Mouse (Mus musculus): ENCODE measurements around the gene Aplf. TPM values are rescaled to one million over a fixed set of nuclear protein-coding genes. Genes with fewer than 3 reads are reported as not detected.
"Not testable (repeated sequence)": the region's sequence is repeated elsewhere in the genome, so short reads cannot be mapped to it uniquely, and the experiment has no call there.

Aplf gene
- total RNA-seq, 1 experiment: 10.4 TPM

DNA sequence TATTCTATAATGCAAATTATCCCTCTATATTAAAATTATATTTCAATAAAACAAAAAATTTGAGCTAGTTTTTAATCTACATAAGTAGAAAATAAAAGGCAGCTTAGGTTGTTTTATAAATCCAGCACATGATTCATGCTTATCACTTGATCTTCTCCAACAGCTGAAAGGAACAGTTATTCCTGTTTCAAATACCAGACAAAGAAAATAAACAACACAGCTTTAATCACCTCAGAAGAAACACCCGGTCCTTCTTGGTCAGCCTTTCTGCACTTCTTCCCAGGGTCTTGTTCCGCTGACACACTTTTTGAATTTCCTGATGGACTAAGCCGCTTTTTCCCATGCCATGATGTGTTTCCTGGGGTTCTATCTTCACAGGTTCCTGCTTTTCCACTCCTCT is 18.5 kb downstream of the Aplf start:
- no peak overlapping the region for H3K4me3 ChIP-seq (ENCODE audit: insufficient read depth in 1 of 2, low read depth in 1 of 2, low read length in 2 of 2, poor library complexity in 1 of 2, severe bottlenecking in 1 of 2)
- no peaks in the 10 kb centered on the region for H3K9me3 ChIP-seq (ENCODE audit: control insufficient read depth, insufficient read depth, low read depth, low read length)
- in situ Hi-C loops (cut with MboI; ENCODE audit: low sequenced_read_pairs in 2 of 2, unreplicated experiment in 2 of 2): no loop called here
- H3K4me1 ChIP-seq (ENCODE audit: control insufficient read depth in 2 of 2, insufficient read depth in 2 of 2, low read length in 2 of 2, poor library complexity in 1 of 2): no peaks in the 10 kb centered on the region
- H3K9ac ChIP-seq (ENCODE audit: insufficient read depth, low read depth, low read length, poor library complexity, severe bottlenecking): no peak overlapping the region
- TF ChIP-seq CHD2 (IDR thresholded peaks at IDR 0.05; ENCODE audit: low read depth, low read length) (no peak), ZC3H11A (IDR thresholded peaks at IDR 0.05; ENCODE audit: borderline replicate concordance, low read depth, low read length) (no peak), MAFK (IDR thresholded peaks at IDR 0.05; ENCODE audit: insufficient read depth, low read depth, low read length) (no peak), ZNF384 (IDR thresholded peaks at IDR 0.05; ENCODE audit: low read depth, low read length) (no peak), HCFC1 (IDR thresholded peaks at IDR 0.05; ENCODE audit: borderline replicate concordance, insufficient read depth, low read length) (no peak)
- H3K36me3 ChIP-seq (ENCODE audit: control insufficient read depth, insufficient read depth, low read length, poor library complexity, severe bottlenecking): no peaks in the 10 kb centered on the region; the same call in 1 of the 2 replicates
- DNase-seq (ENCODE audit: low read depth, low spot score): no peak
- H3K27ac ChIP-seq (ENCODE audit: insufficient read depth, low read depth, low read length, poor library complexity, severe bottlenecking): no peak overlapping the region

DNA sequence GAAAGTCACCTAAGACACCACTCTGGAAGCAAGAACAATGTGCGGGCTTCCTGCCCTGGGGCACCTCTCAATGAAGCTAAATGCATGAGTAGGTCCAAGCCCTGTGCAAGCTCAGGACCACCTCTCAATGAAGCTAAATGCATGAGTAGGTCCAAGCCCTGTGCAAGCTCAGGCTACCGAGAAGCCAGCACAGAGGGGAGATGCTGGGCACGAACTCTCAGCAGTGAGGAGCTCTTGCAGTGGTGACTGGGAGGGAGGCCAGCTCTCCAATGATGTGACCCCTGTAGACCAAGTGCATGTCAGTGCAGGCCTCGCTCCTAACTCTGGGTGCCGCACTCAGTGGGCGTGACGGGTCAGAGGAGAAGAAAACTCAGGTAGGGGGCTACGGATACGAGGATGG is 19.3 kb downstream of the Aplf start:
- Histone ChIP-seq H3K4me3 (ENCODE audit: insufficient read depth in 1 of 2, low read depth in 1 of 2, low read length in 2 of 2, poor library complexity in 1 of 2, severe bottlenecking in 1 of 2) (no peak overlapping the region), H3K4me1 (ENCODE audit: control insufficient read depth in 2 of 2, insufficient read depth in 2 of 2, low read length in 2 of 2, poor library complexity in 1 of 2) (no peaks in the 10 kb centered on the region), H3K9ac (ENCODE audit: insufficient read depth, low read depth, low read length, poor library complexity, severe bottlenecking) (no peak overlapping the region), H3K9me3 (ENCODE audit: control insufficient read depth, insufficient read depth, low read depth, low read length) (no peaks in the 10 kb centered on the region), H3K27ac (ENCODE audit: insufficient read depth, low read depth, low read length, poor library complexity, severe bottlenecking) (no peak overlapping the region), H3K36me3 (ENCODE audit: control insufficient read depth, insufficient read depth, low read length, poor library complexity, severe bottlenecking) (no peaks in the 10 kb centered on the region; the same call in 1 of the 2 replicates)
- no peak for DNase-seq (ENCODE audit: low read depth, low spot score)
- in situ Hi-C loops (cut with MboI; ENCODE audit: low sequenced_read_pairs in 2 of 2, unreplicated experiment in 2 of 2): no loop called here
- TF ChIP-seq MAFK (IDR thresholded peaks at IDR 0.05; ENCODE audit: insufficient read depth, low read depth, low read length) (no peak), HCFC1 (IDR thresholded peaks at IDR 0.05; ENCODE audit: borderline replicate concordance, insufficient read depth, low read length) (no peak), ZNF384 (IDR thresholded peaks at IDR 0.05; ENCODE audit: low read depth, low read length) (no peak), ZC3H11A (IDR thresholded peaks at IDR 0.05; ENCODE audit: borderline replicate concordance, low read depth, low read length) (no peak), CHD2 (IDR thresholded peaks at IDR 0.05; ENCODE audit: low read depth, low read length) (no peak)

DNA sequence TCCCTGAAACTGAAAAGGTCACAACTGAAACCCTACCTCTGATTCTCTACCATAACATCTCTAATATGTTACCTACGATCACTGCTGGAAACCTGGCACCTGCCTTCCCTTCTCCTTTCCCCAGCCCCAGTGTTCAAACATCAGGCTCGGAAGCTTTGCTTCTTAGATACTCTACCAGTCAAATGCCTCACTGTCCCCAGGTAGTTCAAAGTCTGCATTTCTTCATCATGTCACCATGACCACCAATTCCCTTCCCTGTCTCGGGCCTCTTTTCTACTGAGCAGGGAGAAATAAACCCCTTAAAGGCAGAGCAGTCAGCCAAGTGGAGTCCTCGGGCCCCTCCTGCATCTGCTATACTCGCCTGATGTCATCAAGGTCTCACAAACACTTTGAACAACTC is 20.2 kb downstream of the Aplf start:
- no peaks in the 10 kb centered on the region for H3K9me3 ChIP-seq (ENCODE audit: control insufficient read depth, insufficient read depth, low read depth, low read length)
- TF ChIP-seq ZC3H11A (IDR thresholded peaks at IDR 0.05; ENCODE audit: borderline replicate concordance, low read depth, low read length) (no peak), CHD2 (IDR thresholded peaks at IDR 0.05; ENCODE audit: low read depth, low read length) (no peak), ZNF384 (IDR thresholded peaks at IDR 0.05; ENCODE audit: low read depth, low read length) (no peak), HCFC1 (IDR thresholded peaks at IDR 0.05; ENCODE audit: borderline replicate concordance, insufficient read depth, low read length) (no peak), MAFK (IDR thresholded peaks at IDR 0.05; ENCODE audit: insufficient read depth, low read depth, low read length) (no peak)

DNA sequence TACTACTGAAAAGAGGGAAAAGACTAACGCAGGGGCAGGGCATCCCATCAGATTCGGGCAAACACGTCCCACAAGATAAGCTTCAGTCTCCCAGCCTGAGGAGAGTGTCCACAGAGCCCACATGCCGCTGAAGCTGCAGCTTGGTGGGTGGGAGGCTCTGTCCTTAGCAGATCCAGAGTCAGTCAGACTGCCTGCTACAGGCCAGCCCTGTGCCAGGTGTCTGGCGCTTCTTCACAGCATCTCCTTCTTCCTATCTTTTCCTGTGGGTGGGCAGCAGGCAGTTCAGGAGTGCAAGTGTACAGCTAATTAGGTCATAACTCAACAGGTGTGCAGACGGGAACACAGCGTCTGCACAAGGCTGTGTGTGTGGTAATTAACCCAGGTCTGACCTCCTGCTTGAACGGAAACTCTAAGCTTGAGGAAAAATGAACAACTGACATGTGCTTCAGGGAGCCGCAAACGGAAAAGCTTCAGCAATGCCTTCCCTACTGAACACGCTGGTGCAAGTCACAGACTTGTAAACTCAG is 33.8 kb downstream of the Aplf start:
- Histone ChIP-seq H3K27ac (ENCODE audit: insufficient read depth, low read depth, low read length, poor library complexity, severe bottlenecking) (no peak overlapping the region), H3K36me3 (ENCODE audit: control insufficient read depth, insufficient read depth, low read length, poor library complexity, severe bottlenecking) (no peaks in the 10 kb centered on the region), H3K9ac (ENCODE audit: insufficient read depth, low read depth, low read length, poor library complexity, severe bottlenecking) (no peak overlapping the region), H3K9me3 (ENCODE audit: control insufficient read depth, insufficient read depth, low read depth, low read length) (no peaks in the 10 kb centered on the region), H3K4me1 (ENCODE audit: control insufficient read depth in 2 of 2, insufficient read depth in 2 of 2, low read length in 2 of 2, poor library complexity in 1 of 2) (no peaks in the 10 kb centered on the region), H3K4me3 (ENCODE audit: insufficient read depth in 1 of 2, low read depth in 1 of 2, low read length in 2 of 2, poor library complexity in 1 of 2, severe bottlenecking in 1 of 2) (no peak overlapping the region)
- DNase-seq (ENCODE audit: low read depth, low spot score): no peak
- TF ChIP-seq ZNF384 (IDR thresholded peaks at IDR 0.05; ENCODE audit: low read depth, low read length) (no peak), MAFK (IDR thresholded peaks at IDR 0.05; ENCODE audit: insufficient read depth, low read depth, low read length) (no peak)
- in situ Hi-C loops (cut with MboI; ENCODE audit: low sequenced_read_pairs in 2 of 2, unreplicated experiment in 2 of 2): no loop called here

More for the DNA sequence above, 20.2 kb downstream of the Aplf start:
- H3K4me1 ChIP-seq (ENCODE audit: control insufficient read depth in 2 of 2, insufficient read depth in 2 of 2, low read length in 2 of 2, poor library complexity in 1 of 2): no peaks in the 10 kb centered on the region
- no peak overlapping the region for H3K27ac ChIP-seq (ENCODE audit: insufficient read depth, low read depth, low read length, poor library complexity, severe bottlenecking)
- H3K36me3 ChIP-seq (ENCODE audit: control insufficient read depth, insufficient read depth, low read length, poor library complexity, severe bottlenecking): no peaks in the 10 kb centered on the region; the same call in 1 of the 2 replicates
- no peak for DNase-seq (ENCODE audit: low read depth, low spot score)
- no peak overlapping the region for H3K9ac ChIP-seq (ENCODE audit: insufficient read depth, low read depth, low read length, poor library complexity, severe bottlenecking)
- in situ Hi-C loops (cut with MboI; ENCODE audit: low sequenced_read_pairs in 2 of 2, unreplicated experiment in 2 of 2): no loop called here
- no peak overlapping the region for H3K4me3 ChIP-seq (ENCODE audit: insufficient read depth in 1 of 2, low read depth in 1 of 2, low read length in 2 of 2, poor library complexity in 1 of 2, severe bottlenecking in 1 of 2)

DNA sequence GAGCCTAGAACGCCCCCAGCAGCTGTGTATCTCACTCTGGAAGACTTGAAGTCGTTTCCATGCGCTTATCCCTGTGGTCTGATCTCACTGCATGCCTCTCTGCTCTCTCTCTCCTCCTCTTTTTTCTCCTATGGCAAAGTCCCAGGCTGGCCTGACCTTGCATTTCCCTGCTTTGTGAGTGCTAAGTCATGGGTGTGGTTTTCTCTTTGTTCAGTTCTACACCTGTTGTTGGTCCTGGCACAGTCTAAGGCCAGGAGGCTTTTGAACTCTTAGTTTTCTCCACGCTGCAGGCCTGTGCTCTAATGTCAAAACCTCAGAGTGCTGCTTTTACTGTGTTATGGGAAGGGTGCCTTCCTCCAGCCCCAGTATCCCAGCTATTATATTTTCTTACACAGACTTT is 39.8 kb downstream of the Aplf start:
- Histone ChIP-seq H3K9me3 (ENCODE audit: control insufficient read depth, insufficient read depth, low read depth, low read length) (no peaks in the 10 kb centered on the region), H3K4me3 (ENCODE audit: insufficient read depth in 1 of 2, low read depth in 1 of 2, low read length in 2 of 2, poor library complexity in 1 of 2, severe bottlenecking in 1 of 2) (no peak overlapping the region), H3K36me3 (ENCODE audit: control insufficient read depth, insufficient read depth, low read length, poor library complexity, severe bottlenecking) (no peaks in the 10 kb centered on the region), H3K4me1 (ENCODE audit: control insufficient read depth in 2 of 2, insufficient read depth in 2 of 2, low read length in 2 of 2, poor library complexity in 1 of 2) (peaks cover 0 to 6% of the 10 kb centered on the region in 2 experiments; a peak in 1 of 4 replicates), H3K9ac (ENCODE audit: insufficient read depth, low read depth, low read length, poor library complexity, severe bottlenecking) (no peak overlapping the region), H3K27ac (ENCODE audit: insufficient read depth, low read depth, low read length, poor library complexity, severe bottlenecking) (no peak overlapping the region)
- peak; percentile 34 for DNase-seq (ENCODE audit: low read depth, low spot score)
- peak; percentile 48; the same call in 1 of the 2 replicates for TF ChIP-seq MAFK (IDR thresholded peaks at IDR 0.05; ENCODE audit: insufficient read depth, low read depth, low read length)
- TF ChIP-seq CHD2 (IDR thresholded peaks at IDR 0.05; ENCODE audit: low read depth, low read length): no peak
- no peak for TF ChIP-seq HCFC1 (IDR thresholded peaks at IDR 0.05; ENCODE audit: borderline replicate concordance, insufficient read depth, low read length)
- in situ Hi-C loops (cut with MboI; ENCODE audit: low sequenced_read_pairs in 2 of 2, unreplicated experiment in 2 of 2): no loop called here

DNA sequence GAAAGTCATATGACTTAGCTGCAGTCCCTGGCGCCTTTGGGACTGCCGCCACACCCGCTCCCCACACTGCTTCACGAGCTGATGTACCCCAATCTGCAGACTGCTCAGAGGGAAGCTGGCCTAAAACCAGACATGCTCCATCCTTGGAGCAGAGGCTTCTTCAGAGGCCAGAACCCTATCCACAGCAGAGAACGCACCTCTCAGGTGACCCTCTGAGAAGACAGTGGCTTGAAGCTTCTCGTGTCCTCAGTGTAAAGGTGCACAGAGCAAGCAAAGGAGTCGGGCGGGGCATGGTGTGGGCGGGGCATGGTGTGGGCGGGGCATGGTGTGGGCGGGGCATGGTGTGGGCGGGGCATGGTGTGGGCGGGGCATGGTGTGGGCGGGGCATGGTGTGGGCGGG is 43.1 kb downstream of the Aplf start:
- H3K4me1 ChIP-seq (ENCODE audit: control insufficient read depth in 2 of 2, insufficient read depth in 2 of 2, low read length in 2 of 2, poor library complexity in 1 of 2); H3K9ac ChIP-seq (ENCODE audit: insufficient read depth, low read depth, low read length, poor library complexity, severe bottlenecking); H3K9me3 ChIP-seq (ENCODE audit: control insufficient read depth, insufficient read depth, low read depth, low read length); H3K36me3 ChIP-seq (ENCODE audit: control insufficient read depth, insufficient read depth, low read length, poor library complexity, severe bottlenecking); in situ Hi-C loops (cut with MboI; ENCODE audit: low sequenced_read_pairs in 2 of 2, unreplicated experiment in 2 of 2): not testable (repeated sequence)
- DNase-seq (ENCODE audit: low read depth, low spot score): peak; percentile 12
- peak overlapping the region; percentile 14; the same call in 1 of the 2 replicates for H3K27ac ChIP-seq (ENCODE audit: insufficient read depth, low read depth, low read length, poor library complexity, severe bottlenecking)
- H3K4me3 ChIP-seq (ENCODE audit: insufficient read depth in 1 of 2, low read depth in 1 of 2, low read length in 2 of 2, poor library complexity in 1 of 2, severe bottlenecking in 1 of 2): peak overlapping the region; percentile 29 to 49; a peak in 3 of 4 replicates
